Mouse (Mus musculus): ENCODE data around the gene Gap43.

DNA sequence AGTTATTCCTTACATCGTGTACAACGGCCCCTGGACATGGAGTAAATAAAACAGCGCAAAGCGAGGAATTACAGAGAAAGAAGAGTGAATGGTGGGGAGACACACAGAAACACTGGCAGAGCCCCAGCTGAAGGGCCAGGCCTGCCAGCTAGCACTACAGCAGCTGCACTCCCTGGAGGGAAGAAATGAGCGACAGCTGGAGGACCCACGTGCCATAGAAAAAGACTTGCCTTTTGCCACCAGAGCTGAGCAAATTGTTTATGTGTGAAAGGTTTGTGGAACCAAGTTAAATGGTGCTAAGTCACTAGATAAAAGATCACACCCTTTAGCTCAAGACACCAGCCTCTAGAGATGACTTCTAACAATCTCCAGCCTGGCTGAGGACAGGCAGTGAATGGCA lies 37.0 kb downstream of the Gap43 start:
- TF ChIP-seq POLR2A (IDR thresholded peaks at IDR 0.05; ENCODE audit: low read depth, low read length) (no peak), CTCF (IDR thresholded peaks at IDR 0.05; ENCODE audit: extremely low read depth, insufficient read depth, insufficient read length, insufficient replicate concordance) (no peak)
